Mouse (Mus musculus) small intestine, adult 2 months (tissue): ENCODE measurements around the gene Tmem268. TPM values are rescaled to one million over a fixed set of nuclear protein-coding genes. Genes with fewer than 3 reads are reported as not detected.

ENCODE experiments used
- H3K27ac ChIP-seq: fragments of 200-500 bp; 2 replicates; pipeline ENCODE4 v1.5.1; 2012; ENCODE audit warnings: low read depth, low read length, control low read depth, inconsistent platforms; ENCODE audit not compliant: insufficient read depth
- H3K27me3 ChIP-seq: fragments of 200-500 bp; 2 replicates; pipeline ENCODE4 v1.6.1; 2012; ENCODE audit warnings: mild to moderate bottlenecking, moderate library complexity, low read length, inconsistent platforms; ENCODE audit not compliant: control insufficient read depth, insufficient read depth
- H3K36me3 ChIP-seq: fragments of 200-500 bp; 2 replicates; pipeline ENCODE4 v1.6.1; 2012; ENCODE audit warnings: mild to moderate bottlenecking, low read length, control low read depth, inconsistent platforms; ENCODE audit not compliant: control insufficient read depth, insufficient read depth
- H3K4me1 ChIP-seq: fragments of 200-500 bp; 2 replicates; pipeline ENCODE4 v1.6.1; 2012; ENCODE audit warnings: low read length, inconsistent platforms, mixed read lengths; ENCODE audit not compliant: control insufficient read depth, insufficient read depth, insufficient read length
- H3K4me3 ChIP-seq: fragments of 200-500 bp; 2 replicates; pipeline ENCODE4 v1.5.1; 2012; ENCODE audit warnings: low read depth, mild to moderate bottlenecking, control low read depth, inconsistent platforms, low read length, moderate library complexity
- CTCF ChIP-seq: fragments of 200-500 bp; IDR thresholded peaks from 2 replicates; pipeline ENCODE4 v1.5.1; 2012; ENCODE audit warnings: low read depth, mild to moderate bottlenecking, control low read depth, inconsistent platforms, low read length, moderate library complexity, mixed read lengths; ENCODE audit not compliant: insufficient replicate concordance, insufficient read length; ENCODE audit errors: extremely low read depth
- POLR2A ChIP-seq: fragments of 200-500 bp; IDR thresholded peaks from 2 replicates; pipeline ENCODE4 v1.6.1; 2012; ENCODE audit warnings: low read depth, mild to moderate bottlenecking, control low read depth, inconsistent platforms, low read length, moderate library complexity
- WGBS: fragments of 180-500 bp; shearing (Covaris S2); methylation state at CpG from one replicate; pipeline ENCODE4 v1.1.7; 2018; 5-methylcytosine and 5-hydroxymethylcytosine counted together
- polyA plus RNA-seq: library from polyadenylated mRNA; depleted of rRNA; stranded (reverse); fragments of >200 nt; gene quantifications from 2 replicates; pipeline ENCODE4 v1.2.3, GENCODE M21; 2012; rRNA removed

Gene Tmem268
- polyA plus RNA-seq: 6.7 and 10.8 TPM in 2 replicates

DNA sequence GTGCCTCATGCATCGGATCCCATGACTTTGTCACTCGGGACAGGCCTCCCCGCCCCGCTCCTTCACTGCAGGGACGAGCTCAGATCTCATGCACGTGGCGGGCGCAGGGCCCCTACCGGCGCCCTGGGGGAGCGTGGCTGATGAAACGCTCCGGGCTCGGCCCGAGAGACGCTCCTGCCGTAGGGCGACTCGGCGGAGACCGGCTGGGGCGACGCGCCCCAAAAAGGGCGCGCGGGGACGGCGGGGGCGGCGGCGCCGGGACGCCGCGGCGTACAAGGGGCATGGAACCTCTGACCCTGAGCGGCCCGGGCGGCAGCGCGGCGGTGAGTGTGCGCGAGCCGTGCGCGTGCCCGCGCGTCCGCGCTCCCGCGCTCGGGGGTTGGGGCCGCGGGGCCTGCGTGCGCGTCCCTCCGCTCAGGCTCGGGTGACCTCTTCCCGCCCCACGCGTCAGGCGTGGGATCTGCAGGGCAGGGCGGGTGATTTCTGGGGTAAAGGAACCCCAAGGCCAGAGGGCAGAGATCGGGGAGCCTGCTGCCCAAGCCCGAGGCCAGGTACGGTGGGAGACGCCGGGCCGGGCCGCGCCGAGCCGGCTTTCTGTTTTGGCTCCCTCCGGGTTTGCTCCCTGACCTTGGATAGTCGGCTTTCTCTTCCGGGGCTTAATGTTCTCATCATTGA lies at the start of gene Tmem268:
TSS of gene Tmem268 (plus strand) at position 375 of the 675 bp plus-strand sequence.
- Histone ChIP-seq H3K27me3 (no peaks in the 10 kb centered on the region), H3K4me3 (peak within 1 kb of the TSS; percentile 93), H3K27ac (peak within 1 kb of the TSS; percentile 72), H3K4me1 (peaks cover 43% of the 10 kb centered on the region), H3K36me3 (peaks cover 4% of the 10 kb centered on the region; the same call in 1 of the 2 replicates)
- TF ChIP-seq POLR2A (no peak; the same call in 1 of the 2 replicates), CTCF (no peak)
- WGBS: under 1% methylated on average over 81 of the region's 81 CpGs

GRCm38 (mm10) chr4:63512921-63513320 lies 45.7 kb upstream of the Tmem268 start:
- WGBS: 79% methylated on average over 2 of the region's 2 CpGs
- no peak overlapping the region for H3K4me3 ChIP-seq
- no peak overlapping the region for H3K27ac ChIP-seq
- TF ChIP-seq POLR2A: no peak
- no peak for TF ChIP-seq CTCF
- no peaks in the 10 kb centered on the region for H3K36me3 ChIP-seq
- H3K27me3 ChIP-seq: no peaks in the 10 kb centered on the region
- no peaks in the 10 kb centered on the region for H3K4me1 ChIP-seq

GRCm38 (mm10) chr4:63514454-63514984 lies 44.1 kb upstream of the Tmem268 start:
- no peak for TF ChIP-seq POLR2A
- TF ChIP-seq CTCF: no peak
- Histone ChIP-seq H3K27ac (no peak overlapping the region), H3K4me3 (no peak overlapping the region), H3K27me3 (no peaks in the 10 kb centered on the region), H3K4me1 (no peaks in the 10 kb centered on the region), H3K36me3 (no peaks in the 10 kb centered on the region)
- WGBS: 44% methylated on average over 4 of the region's 4 CpGs

GRCm38 (mm10) chr4:63515021-63515420 lies 43.6 kb upstream of the Tmem268 start:
- 68% methylated on average over 5 of the region's 5 CpGs for WGBS

DNA sequence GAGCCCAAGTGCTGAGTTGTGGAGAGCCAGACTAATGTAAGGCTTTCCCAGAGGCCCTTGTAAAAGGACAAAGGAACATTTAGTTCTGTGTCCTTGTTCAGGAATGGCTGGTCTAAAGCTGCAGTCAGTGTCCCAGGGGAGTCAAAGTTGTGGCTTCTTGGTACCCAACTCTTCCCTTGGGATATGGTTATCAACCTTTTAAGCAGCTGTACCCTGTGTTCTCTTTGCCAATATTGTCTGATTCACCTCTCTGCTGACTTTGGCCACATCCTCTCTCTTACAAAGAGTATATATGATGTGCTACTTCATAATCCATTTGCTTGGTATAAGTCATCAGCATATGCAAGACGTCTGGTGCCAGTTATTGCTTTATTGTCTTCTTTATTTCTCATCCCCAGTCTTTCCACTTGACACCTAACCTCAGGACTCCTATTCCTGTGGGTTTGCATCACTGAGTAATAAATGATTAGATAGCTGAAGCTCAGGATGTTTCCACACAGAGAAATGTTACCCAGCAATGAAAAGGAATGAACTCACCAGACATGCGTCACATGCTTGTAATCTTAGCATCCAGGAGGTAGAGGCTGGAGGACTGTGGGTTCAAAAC lies 36.7 kb upstream of the Tmem268 start:
- Histone ChIP-seq H3K27ac (no peak overlapping the region), H3K27me3 (no peaks in the 10 kb centered on the region), H3K4me1 (no peaks in the 10 kb centered on the region), H3K4me3 (no peak overlapping the region), H3K36me3 (no peaks in the 10 kb centered on the region)
- TF ChIP-seq POLR2A (no peak), CTCF (no peak)
- WGBS: 71% methylated on average over 2 of the region's 2 CpGs

More at GRCm38 (mm10) chr4:63515021-63515420, 43.6 kb upstream of the Tmem268 start:
- H3K27me3 ChIP-seq: no peaks in the 10 kb centered on the region
- TF ChIP-seq CTCF: no peak
- no peak for TF ChIP-seq POLR2A
- H3K36me3 ChIP-seq: no peaks in the 10 kb centered on the region
- H3K4me3 ChIP-seq: no peak overlapping the region
- H3K27ac ChIP-seq: no peak overlapping the region
- H3K4me1 ChIP-seq: no peaks in the 10 kb centered on the region

- 73% methylated on average over 8 of the region's 8 CpGs for WGBS
- Histone ChIP-seq H3K4me3 (no peak overlapping the region), H3K27me3 (no peaks in the 10 kb centered on the region), H3K36me3 (no peaks in the 10 kb centered on the region), H3K4me1 (no peaks in the 10 kb centered on the region), H3K27ac (no peak overlapping the region)
- TF ChIP-seq POLR2A (no peak), CTCF (no peak)
Observed at GRCm38 (mm10) chr4:63525514-63525913, 33.1 kb upstream of the Tmem268 start.

DNA sequence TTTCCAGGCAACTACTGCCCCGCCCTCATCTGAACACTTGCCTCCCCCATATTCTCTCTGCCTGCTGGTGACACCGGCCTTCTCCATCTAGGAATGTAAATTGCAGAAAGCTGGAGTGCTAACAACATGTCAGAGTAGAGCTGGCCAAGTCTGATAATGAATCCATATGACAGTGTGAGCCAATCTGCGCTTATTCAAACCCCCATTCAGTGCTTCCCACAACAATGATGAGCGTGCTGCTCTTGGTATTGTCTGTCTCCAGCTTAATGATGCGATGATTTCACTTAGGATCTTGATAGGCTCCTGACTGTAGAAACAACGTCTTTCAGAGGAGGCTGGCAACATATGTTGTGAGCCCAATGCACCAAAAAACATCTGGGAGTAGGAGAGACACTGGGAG lies 29.6 kb upstream of the Tmem268 start:
- no peaks in the 10 kb centered on the region for H3K4me1 ChIP-seq
- 74% methylated on average over 6 of the region's 6 CpGs for WGBS
- TF ChIP-seq CTCF: no peak
- TF ChIP-seq POLR2A: no peak
- H3K27ac ChIP-seq: no peak overlapping the region
- no peaks in the 10 kb centered on the region for H3K36me3 ChIP-seq
- no peak overlapping the region for H3K4me3 ChIP-seq
- H3K27me3 ChIP-seq: no peaks in the 10 kb centered on the region
